Comparison of ENCODE assay signal across 8 mouse cellular contexts in the genomic region with DNA sequence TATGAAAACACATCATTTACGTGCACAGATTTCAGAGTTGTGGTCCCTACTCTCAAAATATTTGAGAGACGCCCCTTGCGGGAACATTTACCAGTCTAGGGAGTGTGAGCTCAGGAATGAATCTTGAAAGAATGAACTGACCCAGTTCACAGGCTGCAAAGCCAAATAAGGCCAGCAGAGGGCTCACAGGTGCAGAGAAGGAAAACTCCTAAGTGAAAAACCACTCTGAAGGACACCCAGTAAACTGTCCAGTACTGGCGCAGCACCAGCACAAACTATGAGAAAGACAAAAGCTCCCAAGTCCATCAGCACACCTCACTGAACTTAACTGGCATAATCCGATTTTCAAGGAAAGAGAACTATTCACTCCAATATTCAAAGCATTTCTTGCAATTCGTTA.
DNase-seq lines count a peak whose midpoint lies in the region; ATAC-seq and TF ChIP-seq lines count a peak whose summit lies in the region.

No protein-coding gene starts in this region.

- WGBS in heart, adult 2 months, result 38% methylated on average over 6 of the region's 6 CpGs
- WGBS in heart, embryonic 12.5 days, result 47% methylated on average over 6 of the region's 6 CpGs
- 40% methylated on average over 6 of the region's 6 CpGs for WGBS in forebrain, embryonic 14.5 days

- no peak for ATAC-seq in heart, embryonic 12.5 days (ENCODE audit: insufficient number of reproducible peaks, low FRiP score)
- ATAC-seq in forebrain, embryonic 14.5 days, result peak; percentile 68
- ATAC-seq in inflammation-experienced regulatory T-cells, adult 6 months, result peak; percentile 48
- ATAC-seq in megakaryocyte, adult 5-6 weeks (ENCODE audit: poor library complexity, severe bottlenecking), result peak; percentile 95

- H3K4me3 ChIP-seq in heart, adult 2 months, result no peak overlapping the region
- H3K4me3 ChIP-seq in heart, embryonic 12.5 days, result no peak overlapping the region
- no peak overlapping the region for H3K4me3 ChIP-seq in forebrain, embryonic 14.5 days (ENCODE audit: low read depth, low read length)

- H3K4me2 ChIP-seq in heart, embryonic 12.5 days, result no peak overlapping the region
- no peak overlapping the region for H3K4me2 ChIP-seq in forebrain, embryonic 14.5 days (ENCODE audit: low read length)

- no peak overlapping the region for H3K27ac ChIP-seq in heart, adult 2 months
- H3K27ac ChIP-seq in heart, embryonic 12.5 days (ENCODE audit: poor library complexity, severe bottlenecking), result no peak overlapping the region
- no peak overlapping the region for H3K27ac ChIP-seq in forebrain, embryonic 14.5 days (ENCODE audit: low read depth, low read length)

- TF ChIP-seq POLR2A in heart, adult 2 months (IDR thresholded peaks at IDR 0.05; ENCODE audit: insufficient read depth, low read depth, low read length), result no peak

- H3K4me1 ChIP-seq in heart, adult 2 months (ENCODE audit: control insufficient read depth, insufficient read depth, low read length), result no peaks in the 10 kb centered on the region
- H3K4me1 ChIP-seq in heart, embryonic 12.5 days (replicated peaks), result no peaks in the 10 kb centered on the region
- no peaks in the 10 kb centered on the region for H3K4me1 ChIP-seq in forebrain, embryonic 14.5 days (ENCODE audit: control insufficient read depth, insufficient read depth, low read length)

- no peaks in the 10 kb centered on the region for H3K27me3 ChIP-seq in heart, adult 2 months (ENCODE audit: control insufficient read depth, insufficient read depth, low read length)
- no peaks in the 10 kb centered on the region for H3K27me3 ChIP-seq in heart, embryonic 12.5 days (replicated peaks)
- H3K27me3 ChIP-seq in forebrain, embryonic 14.5 days (replicated peaks; ENCODE audit: control insufficient read depth, insufficient read depth, low read length), result no peaks in the 10 kb centered on the region

- no peak overlapping the region for H3K9ac ChIP-seq in heart, adult 2 months (ENCODE audit: low read depth, low read length)
- no peak overlapping the region for H3K9ac ChIP-seq in heart, embryonic 12.5 days
- H3K9ac ChIP-seq in forebrain, embryonic 14.5 days (ENCODE audit: low read length), result no peak overlapping the region

- H3K36me3 ChIP-seq in heart, adult 2 months (ENCODE audit: control insufficient read depth, insufficient read depth, low read length), result no peaks in the 10 kb centered on the region
- H3K36me3 ChIP-seq in heart, embryonic 12.5 days, result no peaks in the 10 kb centered on the region
- no peaks in the 10 kb centered on the region for H3K36me3 ChIP-seq in forebrain, embryonic 14.5 days (ENCODE audit: control insufficient read depth, insufficient read depth, low read length)

- peak; percentile 86 for TF ChIP-seq CTCF in heart, adult 2 months (IDR thresholded peaks at IDR 0.05)

- H3K9me3 ChIP-seq in heart, embryonic 12.5 days (replicated peaks), result no peaks in the 10 kb centered on the region
- no peaks in the 10 kb centered on the region for H3K9me3 ChIP-seq in forebrain, embryonic 14.5 days (replicated peaks; ENCODE audit: control insufficient read depth, low read length)

- intact Hi-C loops in heart, adult 2 months (cut with DNase I), result loop anchor here (1.0 to 5.0 kb wide), 2 partner anchors 80 to 94 kb away; no protein-coding TSS in a partner anchor

- no peaks in the 10 kb centered on the region for H3K79me2 ChIP-seq in heart, adult 2 months (replicated peaks; ENCODE audit: control insufficient read depth, insufficient read depth, low read length)

- TF ChIP-seq EP300 in heart, adult 2 months (IDR thresholded peaks at IDR 0.05; ENCODE audit: insufficient read depth, low read depth, low read length), result no peak

- peak; percentile 41 to 70 for DNase-seq in heart, adult 2 months
- DNase-seq in c-Kit-positive CD71-positive TER-119-positive erythroid progenitor cells, embryonic 14.5 days (ENCODE audit: low spot score), result peak; percentile 31
- peak; percentile 71 for DNase-seq in forebrain, embryonic 14.5 days (ENCODE audit: low spot score)
- DNase-seq in left cerebral cortex, adult 11 months (ENCODE audit: low spot score), result peak; percentile 11
- peak; percentile 28 to 71 for DNase-seq in spleen, postnatal 10 days (ENCODE audit: low spot score in 2 of 2)

Comparison
In these comparisons a context has a peak if more than half of its experiments do, and no peak if none do; other contexts are left out.
1. DNase-seq: peak in every context shown above with its lines; median percentile 71 in forebrain, embryonic 14.5 days; 56 in heart, adult 2 months; 50 in spleen, postnatal 10 days; 31 in c-Kit-positive CD71-positive TER-119-positive erythroid progenitor cells, embryonic 14.5 days; 11 in left cerebral cortex, adult 11 months.